Mouse (Mus musculus) megakaryocyte, embryonic 14.5 days (primary cell): ENCODE measurements at regions not wholly inside any gene's neighbourhood (a gene's known extent, or its start where the extent isn't known, plus 50 kb on each side); places are given as distances from the start of the nearest gene placed in this dataset.

Experiments used
- H3K27me3 ChIP-seq: replicated peaks from 2 replicates; pipeline ENCODE3; 2012; ENCODE audit warnings: inconsistent platforms
- H3K36me3 ChIP-seq: replicated peaks from 2 replicates; pipeline ENCODE3; 2012; ENCODE audit warnings: low read length, inconsistent platforms, mixed read lengths
- H3K4me1 ChIP-seq: 2 replicates; pipeline ENCODE4 v1.6.1; 2012; ENCODE audit warnings: inconsistent platforms
- H3K4me3 ChIP-seq: replicated peaks from 2 replicates; pipeline ENCODE3; 2012; ENCODE audit warnings: moderate library complexity, mild to moderate bottlenecking, inconsistent platforms
- H3K9me3 ChIP-seq: 2 replicates; pipeline ENCODE4 v1.6.1; 2012; ENCODE audit warnings: inconsistent platforms
- FLI1 ChIP-seq: IDR thresholded peaks from 2 replicates; pipeline ENCODE4 v1.6.1; 2012; ENCODE audit warnings: low read length, inconsistent platforms, mixed read lengths
- GATA1 ChIP-seq: IDR thresholded peaks from 3 replicates; pipeline ENCODE4 v1.6.1; 2012; ENCODE audit warnings: mixed read lengths, low read length, inconsistent platforms, borderline replicate concordance

DNA sequence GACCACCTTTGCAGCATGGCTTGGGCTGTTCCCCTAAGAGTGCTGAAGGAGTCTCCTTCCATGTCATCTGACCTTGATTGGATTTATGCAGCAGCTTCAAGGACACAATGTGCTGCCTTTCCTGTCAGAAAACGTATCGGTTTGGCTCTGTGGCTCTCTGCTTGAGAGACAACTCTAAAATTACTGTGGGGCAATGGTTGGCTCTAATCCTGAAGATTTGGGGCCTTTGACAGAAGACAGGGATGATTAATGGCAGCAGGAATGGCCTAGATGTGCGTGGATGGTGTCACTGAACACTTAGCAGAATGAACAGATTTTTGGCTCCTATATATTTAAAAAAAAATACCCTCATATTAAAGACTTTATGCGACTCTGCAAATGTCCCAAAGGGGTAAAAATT lies 136.8 kb upstream of the Dnajc19 start:
- TF ChIP-seq FLI1 (no peak), GATA1 (no peak)
- H3K36me3 ChIP-seq = no peaks in the 10 kb centered on the region
- no peak overlapping the region for H3K4me3 ChIP-seq
- H3K27me3 ChIP-seq = no peaks in the 10 kb centered on the region
- H3K9me3 ChIP-seq = peaks cover 47% of the 10 kb centered on the region
- no peaks in the 10 kb centered on the region for H3K4me1 ChIP-seq

DNA sequence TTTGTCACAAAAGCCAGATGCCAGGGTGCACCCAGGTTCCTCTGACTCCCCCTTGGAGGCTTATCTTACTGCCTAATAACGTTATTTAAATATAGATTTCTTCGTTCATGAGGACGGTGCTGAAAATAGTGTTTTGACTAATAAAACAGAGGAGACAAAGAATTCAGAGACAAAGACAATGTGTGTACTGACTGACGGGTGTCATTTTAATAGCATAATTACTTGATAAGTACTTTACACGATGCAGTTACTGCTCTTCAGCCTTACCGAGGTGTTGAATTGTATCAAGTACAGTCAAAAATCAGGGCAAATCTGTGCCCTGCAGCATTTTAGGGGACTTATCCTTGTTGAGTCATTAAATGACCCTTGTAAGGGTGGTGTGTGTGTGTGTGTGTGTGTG lies 133.1 kb upstream of the Dnajc19 start:
- no peak for TF ChIP-seq FLI1
- no peak for TF ChIP-seq GATA1
- Histone ChIP-seq H3K36me3 (no peaks in the 10 kb centered on the region), H3K27me3 (no peaks in the 10 kb centered on the region), H3K4me3 (no peak overlapping the region), H3K4me1 (no peaks in the 10 kb centered on the region), H3K9me3 (peaks cover 40% of the 10 kb centered on the region)

DNA sequence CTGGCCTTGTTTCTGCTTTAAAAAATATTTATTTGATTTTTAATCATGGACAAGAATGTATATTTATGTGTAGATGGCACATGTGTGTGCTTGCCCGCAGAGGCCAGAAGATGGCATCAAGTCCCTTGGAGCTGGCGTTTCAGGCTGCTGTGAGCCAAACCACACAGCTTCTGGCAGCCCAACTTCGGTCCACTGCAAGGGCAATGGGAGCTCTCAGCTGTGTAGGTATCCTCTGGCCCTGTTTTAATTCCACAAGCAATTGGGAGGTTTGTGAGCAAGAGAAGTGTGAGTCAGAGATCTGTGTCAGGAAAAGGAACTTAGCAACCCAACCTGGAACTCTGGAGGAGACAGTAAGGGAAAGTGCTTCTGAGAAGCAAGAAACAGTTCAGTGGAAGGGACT lies 125.3 kb upstream of the Dnajc19 start:
- no peak overlapping the region for H3K4me3 ChIP-seq
- no peaks in the 10 kb centered on the region for H3K27me3 ChIP-seq
- H3K9me3 ChIP-seq = peaks cover 11% of the 10 kb centered on the region
- no peaks in the 10 kb centered on the region for H3K36me3 ChIP-seq
- no peaks in the 10 kb centered on the region for H3K4me1 ChIP-seq
- TF ChIP-seq FLI1 (no peak), GATA1 (no peak)

DNA sequence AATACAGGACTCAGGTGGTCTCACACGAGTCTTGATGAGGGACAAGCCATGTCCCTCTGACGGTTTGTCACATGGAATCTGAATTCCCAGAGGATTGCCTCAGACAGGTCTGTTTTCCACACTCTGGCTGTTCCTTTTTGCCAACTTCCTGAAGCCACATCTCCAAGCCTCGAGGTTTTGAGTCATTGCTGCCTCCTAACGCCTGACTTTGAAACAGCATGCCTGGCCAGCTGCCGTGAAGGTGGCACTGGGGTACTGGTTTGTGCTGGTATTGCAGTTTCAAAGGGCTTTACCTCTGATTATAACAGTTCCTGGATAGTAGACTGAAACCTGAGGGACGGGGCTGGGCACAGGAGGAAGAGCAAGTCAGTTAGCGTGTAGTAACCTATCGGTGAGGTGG lies 117.1 kb upstream of the Dnajc19 start:
- Histone ChIP-seq H3K9me3 (peaks cover 19% of the 10 kb centered on the region), H3K36me3 (no peaks in the 10 kb centered on the region), H3K4me1 (no peaks in the 10 kb centered on the region), H3K27me3 (peaks cover 12% of the 10 kb centered on the region), H3K4me3 (peak overlapping the region; percentile 43)
- TF ChIP-seq FLI1 = no peak
- TF ChIP-seq GATA1 = no peak

DNA sequence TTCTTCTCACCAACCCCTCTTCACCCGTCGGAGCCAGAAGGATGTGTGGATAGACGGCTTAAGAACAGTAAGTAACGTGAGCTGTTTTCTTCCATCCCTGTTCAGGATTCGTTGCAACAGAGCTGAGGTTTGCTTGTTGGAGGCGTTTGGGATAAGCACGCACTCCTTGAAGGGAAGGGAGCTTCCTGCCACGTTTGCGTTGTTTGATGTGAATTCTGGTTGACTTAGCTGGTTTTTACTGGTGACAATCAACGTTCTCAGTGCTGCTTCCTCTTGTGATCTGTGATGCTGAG lies 116.0 kb upstream of the Dnajc19 start:
- Histone ChIP-seq H3K27me3 (peaks cover 12% of the 10 kb centered on the region), H3K4me1 (no peaks in the 10 kb centered on the region), H3K4me3 (no peak overlapping the region), H3K9me3 (peaks cover 22% of the 10 kb centered on the region), H3K36me3 (no peaks in the 10 kb centered on the region)
- TF ChIP-seq GATA1 (no peak), FLI1 (no peak)

DNA sequence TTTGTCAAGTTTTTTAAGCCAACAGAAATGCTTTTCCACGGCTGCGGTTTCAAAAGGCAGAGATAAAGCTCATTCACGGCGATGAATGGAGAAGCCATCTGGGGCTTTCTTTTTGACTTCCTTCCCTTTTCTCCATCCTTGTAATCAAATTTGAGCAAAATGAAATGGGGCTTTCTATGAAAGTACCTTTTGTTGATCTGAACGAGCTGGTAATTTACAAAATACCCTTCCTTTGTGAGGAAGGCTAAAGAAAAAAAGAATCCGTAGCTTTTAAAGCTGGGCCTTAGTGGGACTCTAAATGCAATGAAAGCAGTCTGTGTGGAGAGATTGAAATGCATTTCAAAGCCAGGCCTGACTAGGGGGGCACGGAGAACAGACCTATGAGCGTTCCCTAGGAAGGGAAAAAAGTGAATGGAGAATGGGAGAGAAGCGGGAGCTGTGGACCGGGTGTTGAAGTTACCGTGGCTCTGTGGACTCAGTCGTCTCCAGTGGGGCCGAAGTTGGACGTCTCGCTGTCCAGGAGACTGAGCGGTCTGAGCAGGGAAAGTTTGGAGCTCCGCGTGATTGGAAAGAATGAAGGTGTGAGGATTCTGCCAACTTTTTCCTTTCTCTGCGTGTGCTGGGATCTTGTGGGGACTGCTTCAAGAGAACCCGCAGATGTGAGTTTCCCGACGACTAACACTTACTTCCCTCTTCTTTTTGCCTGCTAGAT lies 115.5 kb upstream of the Dnajc19 start:
- H3K36me3 ChIP-seq = no peaks in the 10 kb centered on the region
- no peak for TF ChIP-seq GATA1
- no peak for TF ChIP-seq FLI1
- no peaks in the 10 kb centered on the region for H3K4me1 ChIP-seq
- H3K27me3 ChIP-seq = peaks cover 12% of the 10 kb centered on the region
- H3K4me3 ChIP-seq = no peak overlapping the region
- H3K9me3 ChIP-seq = peaks cover 20% of the 10 kb centered on the region

DNA sequence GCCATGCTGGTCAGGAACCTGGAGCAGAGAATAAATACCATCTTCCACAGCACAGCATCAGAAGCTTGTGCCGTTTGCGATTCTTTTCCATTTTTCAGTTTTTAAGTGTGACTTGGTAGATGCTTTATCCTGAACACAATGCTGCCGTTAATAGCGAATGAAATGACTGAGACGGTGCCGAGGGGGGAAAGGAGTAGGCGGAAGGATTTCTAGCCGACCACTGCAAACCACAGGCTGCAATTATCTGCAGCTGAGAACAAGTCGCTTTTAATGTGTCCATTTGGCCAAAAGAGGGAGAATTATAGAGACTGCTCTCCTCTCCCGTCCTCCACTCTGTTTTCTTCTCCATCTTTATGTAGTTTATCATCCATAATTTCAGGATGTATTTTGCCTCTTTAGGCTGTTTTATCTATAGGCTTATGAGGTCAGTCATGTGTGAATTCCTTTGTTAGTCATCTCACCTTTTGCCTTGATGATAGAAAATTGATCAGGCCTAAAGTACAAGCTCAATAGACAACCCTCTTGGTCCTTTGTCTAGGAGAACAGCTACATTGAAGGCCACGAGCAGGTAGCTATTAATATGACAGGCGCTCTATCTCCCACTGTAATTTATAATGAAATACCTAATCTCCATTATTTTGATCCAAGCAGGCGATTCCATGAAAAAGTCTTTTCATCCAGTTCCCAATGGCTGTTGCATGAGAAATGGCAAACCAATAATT lies 114.8 kb upstream of the Dnajc19 start:
- H3K36me3 ChIP-seq = no peaks in the 10 kb centered on the region
- peaks cover 20% of the 10 kb centered on the region for H3K9me3 ChIP-seq
- peaks cover 12% of the 10 kb centered on the region for H3K27me3 ChIP-seq
- H3K4me3 ChIP-seq = no peak overlapping the region
- no peaks in the 10 kb centered on the region for H3K4me1 ChIP-seq
- no peak for TF ChIP-seq FLI1
- no peak for TF ChIP-seq GATA1

DNA sequence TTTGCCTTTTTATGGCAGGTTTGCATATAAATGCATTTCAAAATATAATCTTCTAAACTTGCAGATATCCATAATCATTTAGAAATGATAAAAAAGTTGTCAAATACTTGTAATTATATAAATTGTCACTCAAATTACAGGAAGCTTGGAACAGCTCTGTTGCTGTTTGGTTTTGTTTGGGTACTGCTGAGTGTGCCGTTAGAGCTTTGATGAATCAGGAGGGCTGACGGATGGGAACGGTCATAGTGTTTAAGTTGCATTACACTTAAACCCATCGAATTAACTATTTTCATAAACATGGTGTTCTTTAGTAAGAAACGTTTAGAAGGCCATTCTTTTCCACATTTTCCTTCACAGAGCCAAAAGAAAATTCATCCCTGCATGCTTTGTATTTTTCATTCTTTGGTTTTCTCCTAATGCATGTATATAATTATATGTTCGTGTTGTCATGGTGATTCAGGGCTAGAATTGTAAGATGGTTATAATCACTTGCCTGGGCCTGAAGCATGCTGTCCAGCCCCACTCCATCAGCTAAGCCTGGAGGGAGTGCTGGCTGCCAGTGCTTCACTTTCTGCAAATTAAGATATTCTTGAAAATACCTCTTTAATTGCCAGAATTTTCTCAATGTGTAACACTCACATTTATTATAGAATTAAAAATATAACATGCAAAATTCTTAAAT lies 92.4 kb upstream of the Dnajc19 start:
- TF ChIP-seq FLI1 (no peak), GATA1 (no peak)
- Histone ChIP-seq H3K9me3 (no peaks in the 10 kb centered on the region; the same call in 1 of the 2 replicates), H3K4me3 (no peak overlapping the region), H3K4me1 (no peaks in the 10 kb centered on the region), H3K27me3 (no peaks in the 10 kb centered on the region), H3K36me3 (no peaks in the 10 kb centered on the region)

DNA sequence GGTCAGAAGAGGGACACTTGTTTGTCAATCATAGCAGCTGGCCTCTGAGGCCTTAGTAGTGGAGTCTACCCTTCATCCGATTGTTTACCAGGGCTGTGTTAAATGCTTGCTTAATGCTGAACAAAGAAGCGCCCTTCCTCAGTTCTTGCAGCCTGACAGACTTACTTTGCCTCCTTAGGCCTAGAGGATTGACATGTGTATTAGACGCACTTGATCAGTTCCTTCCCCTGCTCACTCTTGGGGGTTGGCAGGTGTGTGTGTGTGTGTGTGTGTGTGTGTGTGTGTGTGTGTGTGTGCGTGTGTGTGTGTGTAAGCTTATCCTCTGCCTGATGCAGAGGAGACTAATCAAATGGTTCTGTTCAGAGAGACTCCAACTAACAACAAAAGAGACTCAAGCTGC lies 91.8 kb upstream of the Dnajc19 start:
- Histone ChIP-seq H3K4me3 (no peak overlapping the region), H3K4me1 (no peaks in the 10 kb centered on the region), H3K9me3 (no peaks in the 10 kb centered on the region; the same call in 1 of the 2 replicates), H3K27me3 (no peaks in the 10 kb centered on the region), H3K36me3 (no peaks in the 10 kb centered on the region)
- TF ChIP-seq FLI1 (no peak), GATA1 (no peak)

DNA sequence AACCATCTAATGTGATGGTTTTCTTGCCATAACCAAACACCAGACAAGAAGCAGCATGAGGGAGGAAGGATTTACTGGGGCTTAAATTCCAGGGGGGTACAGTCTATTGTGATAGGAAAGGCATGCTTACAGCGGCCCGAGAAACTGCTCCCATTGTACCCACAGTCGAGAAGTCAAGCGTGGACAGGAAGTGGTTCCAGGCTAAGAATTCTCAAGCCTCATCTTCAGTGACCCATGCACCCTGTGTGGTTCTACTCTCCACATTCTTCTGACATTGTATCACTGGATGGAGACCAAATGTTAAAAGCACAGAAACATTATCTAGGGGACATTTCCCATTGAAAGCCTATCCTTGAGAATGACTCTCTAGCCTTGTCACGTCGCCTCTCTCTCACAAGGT lies 90.8 kb upstream of the Dnajc19 start:
- TF ChIP-seq GATA1 = no peak
- H3K36me3 ChIP-seq = no peaks in the 10 kb centered on the region
- H3K27me3 ChIP-seq = no peaks in the 10 kb centered on the region
- no peaks in the 10 kb centered on the region for H3K4me1 ChIP-seq
- no peak overlapping the region for H3K4me3 ChIP-seq
- peaks cover 4% of the 10 kb centered on the region; the same call in 1 of the 2 replicates for H3K9me3 ChIP-seq
